Mouse (Mus musculus) midbrain, embryonic 14.5 days (tissue): ENCODE measurements at regions not wholly inside any gene's neighbourhood (a gene's known extent, or its start where the extent isn't known, plus 50 kb on each side); places are given as distances from the start of the nearest gene placed in this dataset.

Source experiments
- ATAC-seq: fragments of 200-750 bp; cut with Nextera tagmentation; 2 replicates; pipeline ENCODE4 v1.8.0; 2017; ENCODE audit warnings: moderate number of reproducible peaks, moderate library complexity; ENCODE audit not compliant: low FRiP score, low TSS enrichment
- DNase-seq: peaks from one replicate; pipeline ENCODE4 v3.0.0-alpha.2; 2015
- H3K27ac ChIP-seq: fragments of 300-500 bp; sonication (generic); replicated peaks from 2 replicates; pipeline ENCODE4 v1.5.1; 2014; ENCODE audit warnings: mild to moderate bottlenecking, low read depth, low read length, moderate library complexity
- H3K27me3 ChIP-seq: fragments of 300-500 bp; sonication (generic); 2 replicates; pipeline ENCODE4 v1.6.1; 2014; ENCODE audit warnings: low read length, control low read depth, mixed read lengths; ENCODE audit not compliant: control insufficient read depth, insufficient read depth
- H3K36me3 ChIP-seq: fragments of 300-500 bp; sonication (generic); 2 replicates; pipeline ENCODE4 v1.6.1; 2014; ENCODE audit warnings: low read length, control low read depth; ENCODE audit not compliant: control insufficient read depth, insufficient read depth
- H3K4me1 ChIP-seq: fragments of 300-500 bp; sonication (generic); 2 replicates; pipeline ENCODE4 v1.6.1; 2014; ENCODE audit warnings: mild to moderate bottlenecking, antibody characterized with exemption, low read length, control low read depth; ENCODE audit not compliant: control insufficient read depth, insufficient read depth
- H3K4me2 ChIP-seq: fragments of 300-500 bp; sonication (generic); 2 replicates; pipeline ENCODE4 v1.6.1; 2014; ENCODE audit warnings: mild to moderate bottlenecking, low read length, moderate library complexity
- H3K4me3 ChIP-seq: fragments of 300-500 bp; sonication (generic); replicated peaks from 2 replicates; pipeline ENCODE4 v1.5.1; 2014; ENCODE audit warnings: low read depth, low read length
- H3K9ac ChIP-seq: fragments of 300-500 bp; sonication (generic); replicated peaks from 2 replicates; pipeline ENCODE4 v1.6.1; 2014; ENCODE audit warnings: mild to moderate bottlenecking, low read length, moderate library complexity
- H3K9me3 ChIP-seq: fragments of 300-500 bp; sonication (generic); 2 replicates; pipeline ENCODE4 v1.6.1; 2016; ENCODE audit warnings: low read length, control low read depth, mixed read lengths; ENCODE audit not compliant: control insufficient read depth
- WGBS: fragments of 180-500 bp; shearing (Covaris S2); extraction: QIAGEN DNeasy Blood & Tissue Kit; methylation state at CpG from one replicate; pipeline ENCODE4 v1.1.7; 2014; 5-methylcytosine and 5-hydroxymethylcytosine counted together

GRCm38 (mm10) chr12:109958357-109959085 lies 320.3 kb upstream of the Dio3 start:
- 49% methylated on average over 18 of the region's 18 CpGs for WGBS
- Histone ChIP-seq H3K36me3 (no peaks in the 10 kb centered on the region), H3K4me2 (no peak overlapping the region), H3K27me3 (no peaks in the 10 kb centered on the region), H3K9me3 (no peaks in the 10 kb centered on the region), H3K4me1 (no peaks in the 10 kb centered on the region), H3K4me3 (no peak overlapping the region), H3K9ac (no peak overlapping the region), H3K27ac (no peak overlapping the region)
- DNase-seq: peak; percentile 86
- peak; percentile 82 for ATAC-seq

DNA sequence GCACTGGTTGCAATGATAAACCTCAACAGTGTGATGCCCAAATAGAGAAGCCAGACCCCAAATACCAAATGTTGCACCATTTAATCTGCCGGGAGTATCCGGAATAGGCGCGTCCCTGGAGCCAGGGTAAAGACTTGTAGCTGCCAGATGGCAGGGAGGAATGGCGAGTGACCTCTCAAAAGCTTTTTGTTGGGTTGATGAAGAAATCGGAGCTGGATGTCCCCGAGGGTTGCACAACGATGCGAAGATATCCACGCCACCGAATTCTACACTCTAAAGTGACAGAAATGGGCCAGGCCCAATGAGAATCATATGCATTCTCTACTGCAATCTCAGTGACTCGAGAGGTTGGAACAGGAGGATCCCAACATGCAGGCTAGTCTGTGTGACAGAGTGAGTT lies 312.1 kb upstream of the Dio3 start:
- Histone ChIP-seq H3K4me2 (no peak overlapping the region), H3K27me3 (no peaks in the 10 kb centered on the region), H3K36me3 (no peaks in the 10 kb centered on the region), H3K9ac (no peak overlapping the region), H3K4me3 (no peak overlapping the region), H3K27ac (no peak overlapping the region), H3K9me3 (no peaks in the 10 kb centered on the region), H3K4me1 (no peaks in the 10 kb centered on the region)
- 83% methylated on average over 12 of the region's 12 CpGs for whole genome bisulfite sequencing
- DNase-seq: no peak
- ATAC-seq: no peak

GRCm38 (mm10) chr12:109968303-109968702 lies 310.6 kb upstream of the Dio3 start:
- Histone ChIP-seq H3K36me3 (no peaks in the 10 kb centered on the region), H3K4me2 (no peak overlapping the region), H3K9me3 (no peaks in the 10 kb centered on the region), H3K9ac (no peak overlapping the region), H3K4me3 (no peak overlapping the region), H3K4me1 (no peaks in the 10 kb centered on the region), H3K27me3 (no peaks in the 10 kb centered on the region), H3K27ac (no peak overlapping the region)
- WGBS: 89% methylated on average over 7 of the region's 7 CpGs
- no peak for ATAC-seq
- no peak for DNase-seq

- Histone ChIP-seq H3K4me1 (peaks cover 6% of the 10 kb centered on the region; the same call in 1 of the 2 replicates), H3K36me3 (no peaks in the 10 kb centered on the region), H3K4me3 (no peak overlapping the region), H3K9ac (no peak overlapping the region), H3K9me3 (no peaks in the 10 kb centered on the region), H3K27ac (no peak overlapping the region), H3K27me3 (no peaks in the 10 kb centered on the region), H3K4me2 (no peak overlapping the region)
- WGBS: 70% methylated on average over 3 of the region's 3 CpGs
- ATAC-seq: no peak
- no peak for DNase-seq
These were observed 307.4 kb upstream of the Dio3 start for GRCm38 (mm10) chr12:109971508-109971907.

DNA sequence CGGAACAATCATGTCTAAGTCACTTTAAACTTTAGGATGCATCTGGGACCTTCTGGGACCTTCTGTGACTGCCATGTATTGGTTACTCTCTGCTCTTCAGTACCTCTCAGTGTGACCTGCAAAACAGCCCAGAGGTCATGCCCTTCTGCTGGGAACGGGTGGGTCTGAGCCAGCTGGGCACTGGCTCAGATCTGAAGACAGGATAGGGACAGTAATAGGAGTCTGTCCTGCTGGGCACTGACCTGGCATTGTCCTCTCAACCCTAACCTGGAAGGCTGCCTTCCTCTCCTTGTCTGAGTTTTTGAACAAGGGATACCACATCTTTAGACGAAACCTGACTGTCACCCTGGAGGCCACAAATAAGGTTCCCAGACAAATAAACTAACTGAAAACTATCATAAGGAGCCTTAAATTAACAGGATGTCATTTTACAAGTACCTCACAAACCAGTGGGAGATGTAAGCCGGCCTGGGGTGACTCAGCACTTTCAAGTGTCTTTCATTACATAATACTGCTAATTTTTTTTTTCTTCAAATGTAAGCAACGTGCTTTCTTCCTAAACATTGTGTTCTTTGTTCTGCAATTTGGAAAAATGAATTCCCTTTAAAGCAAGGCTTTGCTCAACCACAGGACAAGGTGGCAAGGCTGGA lies 306.4 kb upstream of the Dio3 start:
- DNase-seq (no peak), ATAC-seq (no peak)
- Histone ChIP-seq H3K27me3 (no peaks in the 10 kb centered on the region), H3K4me3 (no peak overlapping the region), H3K27ac (no peak overlapping the region), H3K9ac (no peak overlapping the region), H3K4me1 (peaks cover 6% of the 10 kb centered on the region; the same call in 1 of the 2 replicates), H3K4me2 (no peak overlapping the region), H3K9me3 (no peaks in the 10 kb centered on the region), H3K36me3 (no peaks in the 10 kb centered on the region)
- WGBS: 77% methylated on average over 5 of the region's 5 CpGs

GRCm38 (mm10) chr12:109973598-109973997 lies 305.3 kb upstream of the Dio3 start:
- no peak for ATAC-seq
- WGBS: 86% methylated on average over 4 of the region's 4 CpGs
- Histone ChIP-seq H3K9ac (no peak overlapping the region), H3K9me3 (no peaks in the 10 kb centered on the region), H3K27ac (no peak overlapping the region), H3K4me1 (peaks cover 6% of the 10 kb centered on the region; the same call in 1 of the 2 replicates), H3K4me2 (no peak overlapping the region), H3K27me3 (no peaks in the 10 kb centered on the region), H3K36me3 (no peaks in the 10 kb centered on the region), H3K4me3 (no peak overlapping the region)
- no peak for DNase-seq

DNA sequence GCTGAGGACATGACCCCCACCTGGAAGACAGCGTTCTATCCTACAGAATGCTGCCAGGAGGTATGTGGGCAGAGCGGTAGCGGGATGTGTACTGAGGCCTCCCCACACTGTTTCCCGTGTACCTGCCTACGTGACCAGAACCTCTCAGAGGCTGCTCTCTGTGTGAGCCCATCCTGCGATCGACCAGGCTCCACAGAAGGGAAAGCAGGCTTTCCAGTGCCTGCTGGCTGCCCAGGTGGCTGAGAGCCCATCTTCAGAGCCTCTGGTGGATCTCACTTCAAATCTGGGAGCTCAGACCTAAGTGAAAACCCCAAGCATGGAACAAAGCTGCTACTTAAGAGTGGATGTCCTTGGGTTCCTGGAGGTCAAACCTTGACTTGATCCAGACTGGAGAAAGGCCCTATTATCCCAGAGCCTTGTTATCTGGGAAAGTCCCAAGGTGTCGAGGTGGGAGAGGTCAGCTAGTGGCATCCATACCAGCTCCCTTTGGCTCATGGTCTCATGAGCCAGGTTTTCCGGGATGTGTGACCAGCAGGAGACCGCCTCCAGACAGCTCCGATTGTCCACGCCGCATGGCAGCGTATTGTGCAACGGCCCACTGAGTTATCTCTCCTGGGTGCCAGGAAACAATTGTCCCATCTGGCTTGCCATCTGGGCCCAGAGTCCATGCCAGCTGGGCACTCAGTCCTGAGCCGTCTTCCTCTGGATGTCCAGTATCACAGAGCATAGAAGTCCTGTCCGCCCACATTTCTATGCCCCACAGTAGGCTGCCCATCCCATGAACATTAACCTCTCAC lies 303.5 kb upstream of the Dio3 start:
- Histone ChIP-seq H3K27me3 (no peaks in the 10 kb centered on the region), H3K4me3 (no peak overlapping the region), H3K9me3 (no peaks in the 10 kb centered on the region), H3K4me2 (no peak overlapping the region), H3K9ac (no peak overlapping the region), H3K27ac (no peak overlapping the region), H3K4me1 (peaks cover 6% of the 10 kb centered on the region; the same call in 1 of the 2 replicates), H3K36me3 (no peaks in the 10 kb centered on the region)
- DNase-seq (peak; percentile 36), ATAC-seq (0 out of 2 replicates have a peak, but pooled peaks have one; percentile 31)
- 76% methylated on average over 17 of the region's 17 CpGs for WGBS

DNA sequence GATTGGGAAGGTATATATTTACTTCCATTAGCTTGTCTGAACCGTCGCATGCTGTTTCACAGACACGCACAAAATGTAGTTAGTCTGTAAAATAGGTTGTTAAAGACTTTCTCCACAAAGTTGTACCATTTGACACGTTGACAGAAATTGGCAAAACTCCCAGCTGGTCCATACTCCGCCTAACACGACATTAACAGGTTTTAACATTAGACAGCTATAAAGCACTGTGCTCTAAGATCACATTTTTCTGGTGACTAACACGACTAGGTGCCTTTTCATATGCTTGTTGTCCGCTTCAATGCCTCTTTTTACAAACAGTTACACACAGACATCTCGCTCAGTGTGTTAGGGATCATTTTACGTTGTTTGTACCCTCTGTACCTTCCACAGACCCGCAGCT lies 294.2 kb upstream of the Dio3 start:
- 88% methylated on average over 11 of the region's 11 CpGs for WGBS
- no peak overlapping the region for H3K27ac ChIP-seq
- no peaks in the 10 kb centered on the region for H3K27me3 ChIP-seq
- H3K4me1 ChIP-seq: no peaks in the 10 kb centered on the region
- no peak overlapping the region for H3K9ac ChIP-seq
- ATAC-seq (no peak), DNase-seq (no peak)
- no peaks in the 10 kb centered on the region for H3K36me3 ChIP-seq
- H3K4me3 ChIP-seq: no peak overlapping the region
- no peaks in the 10 kb centered on the region for H3K9me3 ChIP-seq
- H3K4me2 ChIP-seq: no peak overlapping the region
